Mouse (Mus musculus): Measurements from ENCODE around the gene Ticam1. TPM values are rescaled to one million over a fixed set of nuclear protein-coding genes. Genes with fewer than 3 reads are reported as not detected.
"Not testable (repeated sequence)": the region's sequence is repeated elsewhere in the genome, so short reads cannot be mapped to it uniquely, and the experiment has no call there.

The Ticam1 gene
- total RNA-seq, 1 experiment from 2014 or later = 2.6 TPM

GRCm38 (mm10) chr17:56269741-56270140 is 6.8 kb downstream of the Ticam1 start:
- ATAC-seq (replicated peaks; ENCODE audit: insufficient number of reproducible peaks, low FRiP score, low TSS enrichment, poor library complexity, severe bottlenecking) = no peak

DNA sequence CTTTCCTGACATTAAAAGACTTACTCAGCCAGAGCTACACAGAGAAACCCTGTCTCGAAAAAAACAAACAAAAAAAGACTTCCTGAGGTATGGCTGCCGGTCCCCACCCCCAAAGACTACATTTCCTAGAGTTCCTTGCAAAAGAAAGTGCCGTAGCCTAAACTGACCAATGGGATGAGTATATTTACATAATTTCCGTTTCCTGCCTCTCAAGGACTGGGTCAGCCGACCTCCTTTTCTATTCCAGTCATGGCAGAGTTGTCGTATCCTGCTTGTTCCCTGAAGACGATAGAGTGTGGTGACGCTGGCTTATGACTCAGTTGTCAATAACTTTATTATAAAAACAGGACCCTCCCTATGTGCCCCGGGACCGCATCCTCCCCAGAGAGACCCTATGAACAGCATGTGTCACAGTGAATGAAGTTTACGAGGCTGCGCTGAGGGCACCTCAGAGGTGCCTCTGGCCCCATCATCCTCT is 7.4 kb downstream of the Ticam1 start:
- peak; percentile 68 for ATAC-seq (replicated peaks; ENCODE audit: insufficient number of reproducible peaks, low FRiP score, low TSS enrichment, poor library complexity, severe bottlenecking)

DNA sequence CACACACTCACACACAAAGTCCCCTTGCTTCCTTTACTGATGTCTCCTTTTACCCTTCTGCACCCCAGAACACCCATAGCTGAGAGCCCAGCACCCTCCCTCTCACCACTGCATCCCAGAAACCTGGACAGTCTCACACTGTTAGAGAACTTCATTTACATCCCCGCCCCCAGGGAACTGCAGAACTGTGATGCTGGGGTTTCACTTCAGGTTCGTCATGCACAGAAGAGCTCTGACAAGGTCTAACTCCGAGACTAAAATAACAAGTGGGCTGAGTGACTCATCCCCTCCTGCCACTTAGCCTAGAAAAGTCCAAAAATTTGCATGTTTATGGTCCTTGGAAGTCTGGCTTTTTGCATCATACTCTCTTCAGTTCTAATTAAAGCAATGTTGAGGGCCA is 10.3 kb downstream of the Ticam1 start:
- ATAC-seq (replicated peaks; ENCODE audit: insufficient number of reproducible peaks, low FRiP score, low TSS enrichment, poor library complexity, severe bottlenecking) = peak; percentile 48

DNA sequence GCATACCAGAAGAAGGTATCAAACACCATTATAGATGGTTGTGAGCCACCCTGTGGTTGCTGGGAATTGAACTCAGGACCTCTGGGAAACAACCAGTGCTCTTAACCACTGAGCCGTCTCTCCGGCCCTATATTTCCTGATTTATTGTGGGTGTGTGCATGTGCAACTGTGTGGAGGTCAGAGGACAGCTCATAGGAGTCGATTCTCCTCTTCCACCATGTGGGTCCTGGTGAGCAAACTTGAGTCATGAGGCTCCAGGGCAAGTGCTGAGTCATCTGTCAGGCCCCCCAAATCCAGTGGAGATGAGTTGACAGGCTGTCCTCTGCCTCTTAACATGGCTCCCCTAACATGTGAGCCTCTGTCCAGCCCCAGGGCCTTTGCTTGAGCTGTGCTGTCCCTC is 10.7 kb downstream of the Ticam1 start:
- ATAC-seq (replicated peaks; ENCODE audit: insufficient number of reproducible peaks, low FRiP score, low TSS enrichment, poor library complexity, severe bottlenecking) = peak; percentile 5

DNA sequence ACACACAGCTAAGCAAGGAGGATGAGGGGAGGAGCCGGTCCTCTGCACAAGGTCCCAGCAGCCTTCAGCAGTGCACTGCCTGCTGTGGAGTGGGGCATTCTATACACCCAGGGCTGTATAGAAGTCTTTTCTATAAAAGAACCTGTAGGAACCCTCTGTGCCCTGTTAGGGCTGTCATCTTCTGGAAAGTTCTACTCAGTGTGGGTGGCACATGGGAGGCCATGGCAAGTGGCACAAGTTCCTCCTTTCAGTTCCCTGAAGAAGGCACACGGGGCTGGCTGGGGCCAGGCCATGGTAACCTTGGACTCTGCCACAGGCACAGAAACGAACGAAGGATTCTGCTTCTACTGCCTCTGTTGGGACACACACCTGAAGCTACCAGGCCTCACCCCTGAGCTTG is 11.6 kb downstream of the Ticam1 start:
- peak; percentile 49; the same call in 1 of the 2 replicates for ATAC-seq (replicated peaks; ENCODE audit: insufficient number of reproducible peaks, low FRiP score, low TSS enrichment, poor library complexity, severe bottlenecking)

- peak; percentile 53 for ATAC-seq (replicated peaks; ENCODE audit: insufficient number of reproducible peaks, low FRiP score, low TSS enrichment, poor library complexity, severe bottlenecking)
Measured at GRCm38 (mm10) chr17:56264020-56264419, 12.6 kb downstream of the Ticam1 start.

GRCm38 (mm10) chr17:56262645-56263094 is 13.9 kb downstream of the Ticam1 start:
- no peak for ATAC-seq (replicated peaks; ENCODE audit: insufficient number of reproducible peaks, low FRiP score, low TSS enrichment, poor library complexity, severe bottlenecking)

GRCm38 (mm10) chr17:56261166-56261565 is 15.4 kb downstream of the Ticam1 start:
- no peak for ATAC-seq (replicated peaks; ENCODE audit: insufficient number of reproducible peaks, low FRiP score, low TSS enrichment, poor library complexity, severe bottlenecking)

DNA sequence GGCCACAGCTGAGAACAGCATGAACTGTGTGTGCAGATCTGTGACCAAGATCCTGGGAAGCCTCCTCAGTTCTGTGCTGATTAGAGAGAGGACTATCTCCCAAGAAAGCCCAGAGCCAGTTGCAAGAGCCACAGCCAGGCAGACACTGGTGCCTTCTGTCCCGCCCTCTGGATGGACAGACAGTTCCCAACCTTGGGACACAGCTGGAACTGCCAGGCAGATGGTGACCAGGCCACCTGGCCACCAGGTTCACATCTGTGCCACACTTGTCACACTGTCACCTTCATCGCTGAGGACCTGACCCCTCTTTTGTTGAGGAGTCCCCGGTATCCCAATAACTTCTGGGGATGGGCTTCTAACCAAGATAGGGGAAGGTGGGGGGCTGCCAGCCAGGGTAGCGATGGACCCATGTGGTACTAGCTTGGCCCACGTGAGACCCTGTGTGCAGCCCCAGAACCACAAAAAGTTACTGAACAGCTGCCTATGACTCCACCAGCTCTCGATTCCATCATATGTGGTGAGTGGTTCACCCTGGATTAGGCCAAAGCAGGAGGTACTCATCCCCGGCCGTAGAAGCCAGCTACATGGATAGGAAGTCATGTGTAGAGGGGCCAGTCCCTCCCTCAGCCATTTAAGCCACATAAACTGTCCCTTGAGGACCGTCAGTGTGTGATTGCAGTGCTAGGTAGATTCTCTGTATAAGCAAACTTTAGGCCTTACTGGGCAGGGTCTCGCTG is 17.1 kb downstream of the Ticam1 start:
- ATAC-seq (replicated peaks; ENCODE audit: insufficient number of reproducible peaks, low FRiP score, low TSS enrichment, poor library complexity, severe bottlenecking) = no peak

GRCm38 (mm10) chr17:56258812-56259211 is 17.8 kb downstream of the Ticam1 start:
- not testable (repeated sequence) for ATAC-seq (replicated peaks; ENCODE audit: insufficient number of reproducible peaks, low FRiP score, low TSS enrichment, poor library complexity, severe bottlenecking)

DNA sequence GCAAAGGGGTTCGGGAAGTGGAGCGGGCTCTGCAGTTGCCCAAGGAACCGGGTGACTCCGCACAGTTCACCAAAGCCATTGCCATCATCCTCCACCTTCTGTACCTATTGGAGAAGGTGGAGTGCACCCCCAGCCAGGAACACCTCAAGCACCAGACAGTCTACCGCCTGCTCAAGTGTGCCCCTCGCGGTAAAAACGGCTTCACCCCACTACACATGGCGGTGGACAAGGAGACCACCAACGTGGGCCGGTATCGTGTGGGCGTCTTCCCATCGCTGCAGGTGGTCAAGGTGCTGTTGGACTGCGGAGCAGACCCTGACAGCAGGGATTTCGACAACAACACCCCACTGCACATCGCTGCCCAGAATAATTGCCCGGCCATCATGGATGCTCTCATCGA is 18.3 kb downstream of the Ticam1 start:
- not testable (repeated sequence) for ATAC-seq (replicated peaks; ENCODE audit: insufficient number of reproducible peaks, low FRiP score, low TSS enrichment, poor library complexity, severe bottlenecking)

DNA sequence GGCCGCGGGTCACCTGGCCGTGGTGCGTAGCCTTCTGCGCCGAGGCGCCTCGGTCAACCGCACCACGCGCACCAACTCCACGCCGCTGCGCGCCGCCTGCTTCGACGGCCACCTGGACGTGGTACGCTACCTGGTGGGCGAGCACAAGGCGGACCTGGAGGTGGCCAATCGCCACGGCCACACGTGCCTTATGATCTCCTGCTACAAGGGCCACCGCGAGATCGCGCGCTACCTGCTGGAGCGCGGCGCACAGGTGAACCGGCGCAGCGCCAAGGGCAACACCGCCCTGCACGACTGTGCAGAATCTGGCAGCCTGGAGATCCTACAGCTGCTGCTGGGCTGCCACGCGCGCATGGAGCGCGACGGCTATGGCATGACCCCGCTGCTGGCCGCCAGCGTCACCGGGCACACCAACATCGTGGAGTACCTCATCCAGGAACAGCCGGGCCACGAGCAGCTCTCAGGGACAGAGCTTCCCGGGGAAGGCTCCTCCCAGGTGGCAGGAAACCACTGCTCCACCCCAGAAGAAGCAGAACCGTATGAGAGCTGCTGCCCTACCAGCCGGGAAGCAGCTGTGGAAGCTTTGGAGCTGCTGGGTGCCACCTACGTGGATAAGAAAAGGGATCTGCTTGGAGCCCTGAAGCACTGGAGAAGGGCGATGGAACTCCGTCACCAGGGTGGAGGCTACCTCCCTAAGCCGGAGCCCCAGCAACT is 19.2 kb downstream of the Ticam1 start:
- ATAC-seq (replicated peaks; ENCODE audit: insufficient number of reproducible peaks, low FRiP score, low TSS enrichment, poor library complexity, severe bottlenecking) = no peak

DNA sequence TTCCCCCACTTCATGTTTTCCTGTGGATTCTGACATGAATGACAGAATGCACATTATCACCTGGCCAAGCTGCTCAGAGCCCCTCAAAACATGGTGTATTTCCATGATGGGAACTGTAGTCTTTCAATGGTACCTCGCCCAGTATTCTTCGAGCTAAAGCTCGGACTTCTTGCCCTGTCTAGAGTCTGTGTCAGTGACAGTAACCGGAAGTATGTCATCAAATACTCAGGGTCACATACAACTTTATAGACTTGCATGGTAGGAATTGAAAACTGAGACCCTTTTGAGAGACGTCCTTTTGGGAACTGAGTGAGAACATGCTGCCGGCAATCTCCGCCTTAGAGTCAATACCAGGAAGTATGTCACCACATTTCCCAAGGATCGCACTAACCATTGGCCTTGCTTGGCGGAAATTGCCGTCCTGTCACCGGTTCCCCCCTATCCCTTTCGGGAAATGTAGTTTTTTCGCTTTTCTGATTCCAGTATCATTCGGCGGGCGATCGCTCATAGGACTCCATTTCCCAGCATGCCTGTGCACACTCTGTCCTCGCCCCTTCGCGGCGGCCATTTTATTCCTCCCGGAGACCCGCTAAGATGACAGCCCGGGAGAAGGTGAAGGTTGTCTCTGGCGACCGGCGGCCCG is 20.2 kb downstream of the Ticam1 start, which contains the start of gene Fem1a:
Gene Fem1a (plus strand): TSS at position 572 of the 643 bp plus-strand sequence.
- peak; percentile 84 for ATAC-seq (replicated peaks; ENCODE audit: insufficient number of reproducible peaks, low FRiP score, low TSS enrichment, poor library complexity, severe bottlenecking)

DNA sequence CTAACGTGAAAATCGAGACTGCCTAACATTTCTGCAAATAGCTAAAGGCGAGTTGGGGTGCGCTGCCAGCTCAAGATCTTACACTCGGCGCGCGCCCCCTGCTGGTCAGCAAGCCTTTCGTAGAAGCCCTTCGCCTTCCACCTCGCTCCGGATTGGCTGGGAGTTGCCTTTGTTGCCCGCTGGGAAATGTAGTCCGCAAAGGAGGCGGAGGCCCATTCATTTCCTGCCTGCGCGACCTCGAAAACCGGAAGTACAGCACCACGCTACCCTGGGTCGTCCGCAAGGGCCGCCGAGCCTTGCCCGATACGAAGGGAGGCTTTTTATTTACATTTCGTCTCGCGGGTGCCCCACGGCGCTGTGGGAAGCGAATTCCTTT is 20.7 kb downstream of the Ticam1 start:
- peak; percentile 82 for ATAC-seq (replicated peaks; ENCODE audit: insufficient number of reproducible peaks, low FRiP score, low TSS enrichment, poor library complexity, severe bottlenecking)

- no peak for ATAC-seq (replicated peaks; ENCODE audit: insufficient number of reproducible peaks, low FRiP score, low TSS enrichment, poor library complexity, severe bottlenecking)
Measured at GRCm38 (mm10) chr17:56255429-56255828, 21.2 kb downstream of the Ticam1 start.

- ATAC-seq (replicated peaks; ENCODE audit: insufficient number of reproducible peaks, low FRiP score, low TSS enrichment, poor library complexity, severe bottlenecking) = no peak
Measured at GRCm38 (mm10) chr17:56254695-56255094, 21.9 kb downstream of the Ticam1 start.

- no peak for ATAC-seq (replicated peaks; ENCODE audit: insufficient number of reproducible peaks, low FRiP score, low TSS enrichment, poor library complexity, severe bottlenecking)
Measured at GRCm38 (mm10) chr17:56251136-56251829, 25.3 kb downstream of the Ticam1 start.

- ATAC-seq (replicated peaks; ENCODE audit: insufficient number of reproducible peaks, low FRiP score, low TSS enrichment, poor library complexity, severe bottlenecking) = no peak
Measured at GRCm38 (mm10) chr17:56245608-56246007, 31.0 kb downstream of the Ticam1 start.

Data from monocyte, adult 5-6 weeks (primary cell).